Mouse (Mus musculus) megakaryocyte-erythroid progenitor cell, adult 5-6 weeks (primary cell): ENCODE measurements at regions not wholly inside any gene's neighbourhood (a gene's known extent, or its start where the extent isn't known, plus 50 kb on each side); places are given as distances from the start of the nearest gene placed in this dataset.

Source experiments
- ATAC-seq: replicated peaks from 2 replicates; pipeline ENCODE4 v1.8.0; 2016; ENCODE audit warnings: mild to moderate bottlenecking, inconsistent platforms; ENCODE audit not compliant: severe bottlenecking, poor library complexity, low FRiP score, low TSS enrichment

- no peak for ATAC-seq
These were observed 63.7 kb upstream of the Sipa1l1 start for GRCm38 (mm10) chr12:82105184-82106031.

- no peak for ATAC-seq
These were observed 53.4 kb upstream of the Sipa1l1 start for GRCm38 (mm10) chr12:82115766-82116165.
